Mouse (Mus musculus): ENCODE measurements around the gene 4930404H24Rik. TPM values are rescaled to one million over a fixed set of nuclear protein-coding genes. Genes with fewer than 3 reads are reported as not detected.

The 4930404H24Rik gene
- total and polyA plus RNA-seq, 2 experiments from 2014 or later, result not detected

- H3K4me1 ChIP-seq (ENCODE audit: insufficient read depth, low read length), result peaks cover 32% of the 10 kb centered on the region
Observed at GRCm38 (mm10) chr2:153496301-153496700, 3.7 kb downstream of the 4930404H24Rik start.

GRCm38 (mm10) chr2:153496898-153497297 is 4.3 kb downstream of the 4930404H24Rik start:
- Histone ChIP-seq H3K9me3 (ENCODE audit: low read length) (no peaks in the 10 kb centered on the region), H3K4me1 (ENCODE audit: insufficient read depth, low read length) (peaks cover 26% of the 10 kb centered on the region), H3K27ac (ENCODE audit: low read depth, low read length) (peak overlapping the region; percentile 51; the same call in 1 of the 2 replicates), H3K36me3 (ENCODE audit: insufficient read depth, low read length) (no peaks in the 10 kb centered on the region), H3K27me3 (ENCODE audit: insufficient read depth, low read length) (no peaks in the 10 kb centered on the region), H3K4me3 (ENCODE audit: low read depth, low read length) (no peak overlapping the region), H3K9ac (replicated peaks; ENCODE audit: low read length, poor library complexity, severe bottlenecking) (no peak overlapping the region), H3K4me2 (ENCODE audit: low read depth, low read length, poor library complexity, severe bottlenecking) (no peak overlapping the region)
- 28% methylated on average over 13 of the region's 13 CpGs for WGBS
- ATAC-seq (ENCODE audit: low FRiP score) (no peak), DNase-seq (ENCODE audit: low spot score) (peak; percentile 87)
- peak; percentile 26; the same call in 1 of the 2 replicates for TF ChIP-seq CTCF (IDR thresholded peaks at IDR 0.05)

More at GRCm38 (mm10) chr2:153496301-153496700, 3.7 kb downstream of the 4930404H24Rik start:
- DNase-seq (ENCODE audit: low spot score) (no peak), ATAC-seq (ENCODE audit: low FRiP score) (no peak)
- Histone ChIP-seq H3K36me3 (ENCODE audit: insufficient read depth, low read length) (no peaks in the 10 kb centered on the region), H3K9ac (replicated peaks; ENCODE audit: low read length, poor library complexity, severe bottlenecking) (no peak overlapping the region), H3K4me3 (ENCODE audit: low read depth, low read length) (no peak overlapping the region), H3K27me3 (ENCODE audit: insufficient read depth, low read length) (no peaks in the 10 kb centered on the region), H3K27ac (ENCODE audit: low read depth, low read length) (no peak overlapping the region), H3K9me3 (ENCODE audit: low read length) (no peaks in the 10 kb centered on the region), H3K4me2 (ENCODE audit: low read depth, low read length, poor library complexity, severe bottlenecking) (no peak overlapping the region)
- WGBS, result 73% methylated on average over 6 of the region's 6 CpGs
- no peak for TF ChIP-seq CTCF (IDR thresholded peaks at IDR 0.05)

GRCm38 (mm10) chr2:153499154-153499553 is 6.6 kb downstream of the 4930404H24Rik start:
- TF ChIP-seq CTCF (IDR thresholded peaks at IDR 0.05), result peak; percentile 56
- H3K36me3 ChIP-seq (ENCODE audit: insufficient read depth, low read length), result no peaks in the 10 kb centered on the region
- no peak overlapping the region; the same call in 1 of the 2 replicates for H3K27ac ChIP-seq (ENCODE audit: low read depth, low read length)
- H3K9me3 ChIP-seq (ENCODE audit: low read length), result no peaks in the 10 kb centered on the region
- no peaks in the 10 kb centered on the region for H3K27me3 ChIP-seq (ENCODE audit: insufficient read depth, low read length)
- no peak overlapping the region for H3K4me3 ChIP-seq (ENCODE audit: low read depth, low read length)
- no peak overlapping the region for H3K4me2 ChIP-seq (ENCODE audit: low read depth, low read length, poor library complexity, severe bottlenecking)
- DNase-seq (ENCODE audit: low spot score), result no peak
- H3K9ac ChIP-seq (replicated peaks; ENCODE audit: low read length, poor library complexity, severe bottlenecking), result no peak overlapping the region
- ATAC-seq (ENCODE audit: low FRiP score), result no peak
- 65% methylated on average over 4 of the region's 4 CpGs for WGBS
- peaks cover 18% of the 10 kb centered on the region for H3K4me1 ChIP-seq (ENCODE audit: insufficient read depth, low read length)

- DNase-seq (ENCODE audit: low spot score) (no peak), ATAC-seq (ENCODE audit: low FRiP score) (no peak)
- Histone ChIP-seq H3K27ac (ENCODE audit: low read depth, low read length) (no peak overlapping the region), H3K4me3 (ENCODE audit: low read depth, low read length) (no peak overlapping the region), H3K9me3 (ENCODE audit: low read length) (no peaks in the 10 kb centered on the region), H3K9ac (replicated peaks; ENCODE audit: low read length, poor library complexity, severe bottlenecking) (no peak overlapping the region), H3K4me1 (ENCODE audit: insufficient read depth, low read length) (peaks cover 4% of the 10 kb centered on the region; the same call in 1 of the 2 replicates), H3K36me3 (ENCODE audit: insufficient read depth, low read length) (no peaks in the 10 kb centered on the region), H3K4me2 (ENCODE audit: low read depth, low read length, poor library complexity, severe bottlenecking) (no peak overlapping the region), H3K27me3 (ENCODE audit: insufficient read depth, low read length) (no peaks in the 10 kb centered on the region)
- no peak for TF ChIP-seq CTCF (IDR thresholded peaks at IDR 0.05)
- 86% methylated on average over 5 of the region's 5 CpGs for WGBS
Observed at GRCm38 (mm10) chr2:153506385-153506784, 13.8 kb downstream of the 4930404H24Rik start.

- WGBS, result 95% methylated on average over 2 of the region's 2 CpGs
- Histone ChIP-seq H3K4me3 (ENCODE audit: low read depth, low read length) (no peak overlapping the region), H3K9me3 (ENCODE audit: low read length) (no peaks in the 10 kb centered on the region), H3K27me3 (ENCODE audit: insufficient read depth, low read length) (no peaks in the 10 kb centered on the region), H3K4me1 (ENCODE audit: insufficient read depth, low read length) (peaks cover 4% of the 10 kb centered on the region; the same call in 1 of the 2 replicates), H3K36me3 (ENCODE audit: insufficient read depth, low read length) (no peaks in the 10 kb centered on the region), H3K9ac (replicated peaks; ENCODE audit: low read length, poor library complexity, severe bottlenecking) (no peak overlapping the region), H3K4me2 (ENCODE audit: low read depth, low read length, poor library complexity, severe bottlenecking) (no peak overlapping the region), H3K27ac (ENCODE audit: low read depth, low read length) (no peak overlapping the region)
- no peak for ATAC-seq (ENCODE audit: low FRiP score)
- TF ChIP-seq CTCF (IDR thresholded peaks at IDR 0.05), result no peak
- no peak for DNase-seq (ENCODE audit: low spot score)
Observed at GRCm38 (mm10) chr2:153507969-153508368, 15.4 kb downstream of the 4930404H24Rik start.

- H3K4me3 ChIP-seq (ENCODE audit: low read depth, low read length), result no peak overlapping the region
- peaks cover 4% of the 10 kb centered on the region; the same call in 1 of the 2 replicates for H3K4me1 ChIP-seq (ENCODE audit: insufficient read depth, low read length)
- H3K27ac ChIP-seq (ENCODE audit: low read depth, low read length), result no peak overlapping the region
- WGBS, result 55% methylated on average over 3 of the region's 3 CpGs
- no peak overlapping the region for H3K9ac ChIP-seq (replicated peaks; ENCODE audit: low read length, poor library complexity, severe bottlenecking)
- DNase-seq (ENCODE audit: low spot score), result no peak
- ATAC-seq (ENCODE audit: low FRiP score), result no peak
- no peak overlapping the region for H3K4me2 ChIP-seq (ENCODE audit: low read depth, low read length, poor library complexity, severe bottlenecking)
- no peaks in the 10 kb centered on the region for H3K9me3 ChIP-seq (ENCODE audit: low read length)
- no peaks in the 10 kb centered on the region for H3K27me3 ChIP-seq (ENCODE audit: insufficient read depth, low read length)
- TF ChIP-seq CTCF (IDR thresholded peaks at IDR 0.05), result no peak
- no peaks in the 10 kb centered on the region for H3K36me3 ChIP-seq (ENCODE audit: insufficient read depth, low read length)
Observed at GRCm38 (mm10) chr2:153508405-153508804, 15.8 kb downstream of the 4930404H24Rik start.
